Mouse (Mus musculus) urinary bladder, postnatal 10 days (tissue): ENCODE measurements around the gene Edaradd.
"Not testable (repeated sequence)": the region's sequence is repeated elsewhere in the genome, so short reads cannot be mapped to it uniquely, and the experiment has no call there.

Experiments used
- DNase-seq: peaks from one replicate; pipeline ENCODE4 v3.0.0; 2022; ENCODE audit warnings: low spot score

Gene Edaradd

GRCm38 (mm10) chr13:12511189-12511965, 8.9 kb downstream of the Edaradd start:
- DNase-seq: no peak

- no peak for DNase-seq
These were observed 10.2 kb downstream of the Edaradd start for GRCm38 (mm10) chr13:12510032-12510431.

GRCm38 (mm10) chr13:12507426-12507825, 12.8 kb downstream of the Edaradd start:
- DNase-seq: no peak

- DNase-seq: no peak
These were observed 14.9 kb downstream of the Edaradd start for GRCm38 (mm10) chr13:12505359-12505758.

- DNase-seq: no peak
These were observed 16.9 kb downstream of the Edaradd start for GRCm38 (mm10) chr13:12503238-12503751.

- no peak for DNase-seq
These were observed 17.5 kb downstream of the Edaradd start for GRCm38 (mm10) chr13:12502665-12503237.

- DNase-seq: no peak
These were observed 21.1 kb downstream of the Edaradd start for GRCm38 (mm10) chr13:12499107-12499506.

GRCm38 (mm10) chr13:12497809-12498208, 22.4 kb downstream of the Edaradd start:
- DNase-seq: no peak

- no peak for DNase-seq
These were observed 25.5 kb downstream of the Edaradd start for GRCm38 (mm10) chr13:12494750-12495149.

GRCm38 (mm10) chr13:12492515-12492914, 27.7 kb downstream of the Edaradd start:
- DNase-seq: no peak

- DNase-seq: no peak
These were observed 34.6 kb downstream of the Edaradd start for GRCm38 (mm10) chr13:12485640-12486039.

GRCm38 (mm10) chr13:12485197-12485596, 35.0 kb downstream of the Edaradd start:
- no peak for DNase-seq

- no peak for DNase-seq
These were observed 40.4 kb downstream of the Edaradd start for GRCm38 (mm10) chr13:12479802-12480201.

GRCm38 (mm10) chr13:12478301-12478700, 41.9 kb downstream of the Edaradd start:
- no peak for DNase-seq

- no peak for DNase-seq
These were observed 43.4 kb downstream of the Edaradd start for GRCm38 (mm10) chr13:12476886-12477285.

GRCm38 (mm10) chr13:12475239-12475638, 45.0 kb downstream of the Edaradd start:
- no peak for DNase-seq

- DNase-seq: no peak
These were observed 46.4 kb downstream of the Edaradd start for GRCm38 (mm10) chr13:12473724-12474378.

GRCm38 (mm10) chr13:12468488-12468887, 51.8 kb downstream of the Edaradd start:
- DNase-seq: no peak

- no peak for DNase-seq
These were observed 55.4 kb downstream of the Edaradd start, which contains the start of gene Lgals8 for GRCm38 (mm10) chr13:12464844-12465243. Gene Lgals8, minus strand, starts transcription at chr13:12464944.

GRCm38 (mm10) chr13:12464159-12464558, 56.1 kb downstream of the Edaradd start:
- DNase-seq: not testable (repeated sequence)

GRCm38 (mm10) chr13:12462623-12463022, 57.6 kb downstream of the Edaradd start:
- DNase-seq: no peak

- no peak for DNase-seq
These were observed 58.5 kb downstream of the Edaradd start for GRCm38 (mm10) chr13:12461730-12462119.
